Mouse (Mus musculus): ENCODE measurements around the gene Dnajb3. TPM values are rescaled to one million over a fixed set of nuclear protein-coding genes. Genes with fewer than 3 reads are reported as not detected.
"Not testable (repeated sequence)": the region's sequence is repeated elsewhere in the genome, so short reads cannot be mapped to it uniquely, and the experiment has no call there.

Gene Dnajb3
- total and polyA plus RNA-seq, 2 experiments from 2014 or later: 6.9 to 11.8 TPM

- peaks cover 59% of the 10 kb centered on the region for H3K9me3 ChIP-seq (ENCODE audit: low read length)
- no peaks in the 10 kb centered on the region for H3K27me3 ChIP-seq (ENCODE audit: insufficient read depth, low read length)
- no peak for DNase-seq (ENCODE audit: low spot score)
Measured at GRCm38 (mm10) chr1:88225741-88226140, 20.2 kb upstream of the Dnajb3 start.

GRCm38 (mm10) chr1:88225301-88225700, 19.7 kb upstream of the Dnajb3 start:
- H3K4me1 ChIP-seq (ENCODE audit: insufficient read depth, low read length); H3K9ac ChIP-seq (replicated peaks; ENCODE audit: low read length, poor library complexity, severe bottlenecking); ATAC-seq (ENCODE audit: low FRiP score); H3K36me3 ChIP-seq (ENCODE audit: insufficient read depth, low read length); H3K27ac ChIP-seq (ENCODE audit: low read depth, low read length); H3K4me2 ChIP-seq (ENCODE audit: low read depth, low read length, poor library complexity, severe bottlenecking); DNase-seq (ENCODE audit: low spot score); H3K27me3 ChIP-seq (ENCODE audit: insufficient read depth, low read length); H3K4me3 ChIP-seq (ENCODE audit: low read depth, low read length): not testable (repeated sequence)
- 38% methylated on average over 2 of the region's 2 CpGs for WGBS
- peaks cover 55% of the 10 kb centered on the region for H3K9me3 ChIP-seq (ENCODE audit: low read length)

More at GRCm38 (mm10) chr1:88225741-88226140, 20.2 kb upstream of the Dnajb3 start:
- Histone ChIP-seq H3K4me3 (ENCODE audit: low read depth, low read length) (no peak overlapping the region), H3K4me1 (ENCODE audit: insufficient read depth, low read length) (no peaks in the 10 kb centered on the region), H3K4me2 (ENCODE audit: low read depth, low read length, poor library complexity, severe bottlenecking) (no peak overlapping the region), H3K27ac (ENCODE audit: low read depth, low read length) (no peak overlapping the region), H3K36me3 (ENCODE audit: insufficient read depth, low read length) (no peaks in the 10 kb centered on the region), H3K9ac (replicated peaks; ENCODE audit: low read length, poor library complexity, severe bottlenecking) (no peak overlapping the region)
- TF ChIP-seq CTCF (IDR thresholded peaks at IDR 0.05): no peak
- ATAC-seq (ENCODE audit: low FRiP score): no peak

GRCm38 (mm10) chr1:88224029-88224776, 18.6 kb upstream of the Dnajb3 start:
- H3K4me1 ChIP-seq (ENCODE audit: insufficient read depth, low read length): no peaks in the 10 kb centered on the region
- DNase-seq (ENCODE audit: low spot score): no peak
- WGBS: 65% methylated on average over 2 of the region's 2 CpGs

GRCm38 (mm10) chr1:88223591-88223990, 18.0 kb upstream of the Dnajb3 start:
- Histone ChIP-seq H3K4me3 (ENCODE audit: low read depth, low read length) (no peak overlapping the region), H3K9ac (replicated peaks; ENCODE audit: low read length, poor library complexity, severe bottlenecking) (no peak overlapping the region), H3K27ac (ENCODE audit: low read depth, low read length) (no peak overlapping the region), H3K4me1 (ENCODE audit: insufficient read depth, low read length) (no peaks in the 10 kb centered on the region), H3K27me3 (ENCODE audit: insufficient read depth, low read length) (no peaks in the 10 kb centered on the region), H3K36me3 (ENCODE audit: insufficient read depth, low read length) (no peaks in the 10 kb centered on the region), H3K9me3 (ENCODE audit: low read length) (peaks cover 38% of the 10 kb centered on the region), H3K4me2 (ENCODE audit: low read depth, low read length, poor library complexity, severe bottlenecking) (no peak overlapping the region)
- TF ChIP-seq CTCF (IDR thresholded peaks at IDR 0.05): no peak
- 48% methylated on average over 1 of the region's 1 CpGs for WGBS
- DNase-seq (ENCODE audit: low spot score) (no peak), ATAC-seq (ENCODE audit: low FRiP score) (no peak)

More at GRCm38 (mm10) chr1:88224029-88224776, 18.6 kb upstream of the Dnajb3 start:
- no peak overlapping the region for H3K27ac ChIP-seq (ENCODE audit: low read depth, low read length)
- no peak overlapping the region for H3K9ac ChIP-seq (replicated peaks; ENCODE audit: low read length, poor library complexity, severe bottlenecking)
- peaks cover 44% of the 10 kb centered on the region for H3K9me3 ChIP-seq (ENCODE audit: low read length)
- no peak overlapping the region for H3K4me2 ChIP-seq (ENCODE audit: low read depth, low read length, poor library complexity, severe bottlenecking)
- no peak for ATAC-seq (ENCODE audit: low FRiP score)
- no peak for TF ChIP-seq CTCF (IDR thresholded peaks at IDR 0.05)
- no peaks in the 10 kb centered on the region for H3K36me3 ChIP-seq (ENCODE audit: insufficient read depth, low read length)
- no peaks in the 10 kb centered on the region for H3K27me3 ChIP-seq (ENCODE audit: insufficient read depth, low read length)
- H3K4me3 ChIP-seq (ENCODE audit: low read depth, low read length): no peak overlapping the region

GRCm38 (mm10) chr1:88223011-88223515, 17.5 kb upstream of the Dnajb3 start:
- not testable (repeated sequence) for H3K9ac ChIP-seq (replicated peaks; ENCODE audit: low read length, poor library complexity, severe bottlenecking); H3K27me3 ChIP-seq (ENCODE audit: insufficient read depth, low read length); H3K36me3 ChIP-seq (ENCODE audit: insufficient read depth, low read length); DNase-seq (ENCODE audit: low spot score); H3K27ac ChIP-seq (ENCODE audit: low read depth, low read length); H3K4me3 ChIP-seq (ENCODE audit: low read depth, low read length); H3K4me2 ChIP-seq (ENCODE audit: low read depth, low read length, poor library complexity, severe bottlenecking); H3K4me1 ChIP-seq (ENCODE audit: insufficient read depth, low read length); ATAC-seq (ENCODE audit: low FRiP score)
- peaks cover 32% of the 10 kb centered on the region for H3K9me3 ChIP-seq (ENCODE audit: low read length)

GRCm38 (mm10) chr1:88222216-88222615, 16.6 kb upstream of the Dnajb3 start:
- TF ChIP-seq CTCF (IDR thresholded peaks at IDR 0.05): no peak
- Histone ChIP-seq H3K36me3 (ENCODE audit: insufficient read depth, low read length) (no peaks in the 10 kb centered on the region), H3K4me1 (ENCODE audit: insufficient read depth, low read length) (no peaks in the 10 kb centered on the region), H3K27ac (ENCODE audit: low read depth, low read length) (no peak overlapping the region), H3K9me3 (ENCODE audit: low read length) (peaks cover 24% of the 10 kb centered on the region), H3K27me3 (ENCODE audit: insufficient read depth, low read length) (no peaks in the 10 kb centered on the region), H3K9ac (replicated peaks; ENCODE audit: low read length, poor library complexity, severe bottlenecking) (no peak overlapping the region), H3K4me3 (ENCODE audit: low read depth, low read length) (no peak overlapping the region), H3K4me2 (ENCODE audit: low read depth, low read length, poor library complexity, severe bottlenecking) (no peak overlapping the region)
- no peak for ATAC-seq (ENCODE audit: low FRiP score)
- WGBS: 49% methylated on average over 2 of the region's 2 CpGs
- DNase-seq (ENCODE audit: low spot score): no peak

Data from midbrain, postnatal 0 days (tissue).